ENCODE assay signal across 8 mouse cellular contexts in the genomic region with DNA sequence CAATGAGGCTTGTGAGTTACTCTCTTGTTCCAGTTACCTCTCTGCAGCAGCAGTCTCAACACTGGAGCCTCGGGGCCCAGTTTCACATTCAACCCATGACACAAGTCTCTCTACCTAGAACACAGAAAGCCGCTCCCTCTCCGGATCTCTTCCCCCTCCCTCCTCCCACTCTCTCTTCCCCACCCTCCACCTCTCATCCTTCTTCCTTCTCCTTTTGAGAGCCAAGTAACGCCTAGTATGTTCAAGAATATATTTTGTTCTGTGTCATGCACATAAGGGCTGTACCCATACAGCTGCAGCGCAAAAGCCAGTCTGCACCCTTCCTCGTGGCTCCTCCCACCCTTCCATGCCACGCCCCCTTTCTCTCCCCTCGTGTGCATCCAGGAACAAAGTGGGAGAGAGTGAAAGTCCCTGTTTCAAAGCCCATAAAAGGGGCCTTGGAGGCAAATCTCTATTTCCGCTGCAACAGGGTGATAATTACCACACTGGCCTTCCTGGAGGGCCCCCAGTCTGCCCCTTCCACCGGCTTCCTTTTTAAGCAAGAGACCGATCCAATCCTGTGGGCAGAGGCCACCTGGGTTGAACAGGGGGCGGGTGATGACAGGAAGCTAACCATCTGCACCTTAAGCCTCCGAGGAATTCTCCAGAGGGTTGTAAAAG.
A peak's percentile ranks its signal among the peaks of the same experiment; 100 is the strongest.
DNase-seq lines count a peak whose midpoint lies in the region; ATAC-seq and TF ChIP-seq lines count a peak whose summit lies in the region.

No protein-coding gene starts in this region.

- H3K9me3 ChIP-seq in heart, embryonic 14.5 days (ENCODE audit: control insufficient read depth, low read length) = no peaks in the 10 kb centered on the region
- H3K9me3 ChIP-seq in liver, embryonic 11.5 days (ENCODE audit: control insufficient read depth, low read length) = no peaks in the 10 kb centered on the region

- H3K4me3 ChIP-seq in layer of hippocampus, adult 2 months = no peak overlapping the region
- peak overlapping the region in 1 of 2 experiments; percentile 15; a peak in 1 of 4 replicates for H3K4me3 ChIP-seq in heart, embryonic 14.5 days (ENCODE audit: control insufficient read depth in 1 of 2, insufficient read depth in 1 of 2, low read depth in 1 of 2, low read length in 2 of 2)
- H3K4me3 ChIP-seq in liver, embryonic 11.5 days (ENCODE audit: low read depth, low read length) = no peak overlapping the region

- H3K9ac ChIP-seq in heart, embryonic 14.5 days (ENCODE audit: low read length) = peak overlapping the region; percentile 42
- no peak overlapping the region for H3K9ac ChIP-seq in liver, embryonic 11.5 days (ENCODE audit: low read depth, low read length)

- no peaks in the 10 kb centered on the region for H3K27me3 ChIP-seq in heart, embryonic 14.5 days (ENCODE audit: control insufficient read depth, insufficient read depth, low read length)
- no peaks in the 10 kb centered on the region for H3K27me3 ChIP-seq in liver, embryonic 11.5 days (replicated peaks; ENCODE audit: control insufficient read depth, insufficient read depth, low read length)

- no peak for DNase-seq in layer of hippocampus, adult 2 months (ENCODE audit: low spot score in 2 of 2)
- DNase-seq in layer of hippocampus, adult 9-11 months = no peak
- DNase-seq in brain, adult 2 months (ENCODE audit: low read depth, low spot score) = peak; percentile 83
- no peak for DNase-seq in liver, embryonic 11.5 days (ENCODE audit: low spot score)
- peak; percentile 50 for DNase-seq in thymus, postnatal 4 days
- DNase-seq in layer of hippocampus, adult 9-10 months (ENCODE audit: low spot score) = no peak
- no peak for DNase-seq in gastrocnemius, postnatal 25 days

- H3K4me2 ChIP-seq in heart, embryonic 14.5 days (ENCODE audit: low read length) = peak overlapping the region; percentile 57
- H3K4me2 ChIP-seq in liver, embryonic 11.5 days = peak overlapping the region; percentile 34

- peak overlapping the region; percentile 84 for H3K27ac ChIP-seq in layer of hippocampus, adult 2 months
- peak overlapping the region; percentile 89 to 93 for H3K27ac ChIP-seq in heart, embryonic 14.5 days (replicated peaks in 1 of 2; ENCODE audit: control insufficient read depth in 1 of 2, insufficient read depth in 1 of 2, low read depth in 2 of 2, low read length in 2 of 2)
- no peak overlapping the region for H3K27ac ChIP-seq in liver, embryonic 11.5 days (ENCODE audit: low read depth, low read length)

- ATAC-seq in heart, embryonic 14.5 days (ENCODE audit: insufficient number of reproducible peaks, insufficient read depth, low FRiP score, low read depth) = peak; percentile 76
- no peak for ATAC-seq in liver, embryonic 11.5 days (replicated peaks; ENCODE audit: low FRiP score)

- H3K4me1 ChIP-seq in heart, embryonic 14.5 days (ENCODE audit: control insufficient read depth in 2 of 2, insufficient read depth in 2 of 2, low read length in 2 of 2) = peaks cover 25 to 32% of the 10 kb centered on the region in 2 experiments
- peaks cover 3% of the 10 kb centered on the region for H3K4me1 ChIP-seq in liver, embryonic 11.5 days (replicated peaks; ENCODE audit: control insufficient read depth, insufficient read depth, low read length)

- WGBS in heart, embryonic 14.5 days = 9% methylated on average over 13 of the region's 13 CpGs
- 21% methylated on average over 13 of the region's 13 CpGs for WGBS in liver, embryonic 11.5 days

- TF ChIP-seq CTCF in layer of hippocampus, adult 2 months (conservative IDR thresholded peaks at IDR 0.05) = no peak

- H3K36me3 ChIP-seq in heart, embryonic 14.5 days (ENCODE audit: control insufficient read depth, insufficient read depth, low read length) = peaks cover 9% of the 10 kb centered on the region; the same call in 1 of the 2 replicates
- no peaks in the 10 kb centered on the region for H3K36me3 ChIP-seq in liver, embryonic 11.5 days (ENCODE audit: control insufficient read depth, insufficient read depth, low read length)

Comparison
In these comparisons a context has a peak if more than half of its experiments do, and no peak if none do; other contexts are left out.
1. DNase-seq: peak in brain, adult 2 months (single experiment) and thymus, postnatal 4 days (single experiment); none in layer of hippocampus, adult 2 months (0 of 2), layer of hippocampus, adult 9-11 months (single experiment), liver, embryonic 11.5 days (single experiment), layer of hippocampus, adult 9-10 months (single experiment) and gastrocnemius, postnatal 25 days (single experiment).